Mouse (Mus musculus) kidney, adult 2 months (tissue): Measurements from ENCODE around the gene M1ap. TPM values are rescaled to one million over a fixed set of nuclear protein-coding genes. Genes with fewer than 3 reads are reported as not detected.

Experiments used
- DNase-seq: peaks from one replicate; pipeline ENCODE4 v3.0.0; 2021
- H3K27ac ChIP-seq: fragments of 200-500 bp; 2 replicates; pipeline ENCODE4 v1.5.1; 2012; ENCODE audit warnings: low read depth, low read length, control low read depth, inconsistent platforms; ENCODE audit not compliant: insufficient read depth
- H3K27me3 ChIP-seq: fragments of 200-500 bp; replicated peaks from 2 replicates; pipeline ENCODE4 v1.6.1; 2012; ENCODE audit warnings: mild to moderate bottlenecking, moderate library complexity, low read length, inconsistent platforms; ENCODE audit not compliant: control insufficient read depth, insufficient read depth
- H3K36me3 ChIP-seq: fragments of 200-500 bp; 2 replicates; pipeline ENCODE4 v1.6.1; 2012; ENCODE audit warnings: mild to moderate bottlenecking, moderate library complexity, low read length, inconsistent platforms; ENCODE audit not compliant: control insufficient read depth, insufficient read depth
- H3K4me1 ChIP-seq: fragments of 200-500 bp; 2 replicates; pipeline ENCODE4 v1.6.1; 2011; ENCODE audit warnings: low read length; ENCODE audit not compliant: control insufficient read depth, insufficient read depth
- H3K4me3 ChIP-seq: fragments of 200-500 bp; 2 replicates; pipeline ENCODE4 v1.5.1; 2011; ENCODE audit warnings: mild to moderate bottlenecking, low read depth, low read length, control low read depth; ENCODE audit not compliant: insufficient read depth
- CTCF ChIP-seq: fragments of 200-500 bp; conservative IDR thresholded peaks from 2 replicates; pipeline ENCODE4 v1.5.1; 2011; ENCODE audit warnings: low read depth, mild to moderate bottlenecking, control low read depth, low read length, moderate library complexity, mixed read lengths; ENCODE audit not compliant: insufficient read depth, insufficient read length
- POLR2A ChIP-seq: fragments of 200-500 bp; IDR thresholded peaks from one replicate; pipeline ENCODE4 v1.6.1; 2011; ENCODE audit warnings: low read depth, low read length, control low read depth
- WGBS: fragments of 180-500 bp; shearing (Covaris S2); methylation state at CpG from one replicate; pipeline ENCODE4 v1.1.7; 2018; 5-methylcytosine and 5-hydroxymethylcytosine counted together
- polyA plus RNA-seq: library from polyadenylated mRNA; depleted of rRNA; stranded (reverse); fragments of >200 nt; gene quantifications from 2 replicates; pipeline ENCODE4 v1.2.3, GENCODE M21; 2012

The M1ap gene
- polyA plus RNA-seq, 1 experiment, result 0.16 TPM

- WGBS, result 82% methylated on average over 8 of the region's 8 CpGs
- Histone ChIP-seq H3K27me3 (no peaks in the 10 kb centered on the region), H3K27ac (no peak overlapping the region), H3K36me3 (no peaks in the 10 kb centered on the region), H3K4me3 (no peak overlapping the region), H3K4me1 (no peaks in the 10 kb centered on the region)
- TF ChIP-seq POLR2A (no peak), CTCF (no peak)
- no peak for DNase-seq
Measured at GRCm38 (mm10) chr6:83027293-83027692, 80.6 kb downstream of the M1ap start.

GRCm38 (mm10) chr6:83027706-83028105, 81.0 kb downstream of the M1ap start:
- WGBS, result 53% methylated on average over 7 of the region's 9 CpGs

GRCm38 (mm10) chr6:83029777-83030176, 83.1 kb downstream of the M1ap start:
- Histone ChIP-seq H3K4me1 (no peaks in the 10 kb centered on the region), H3K27ac (no peak overlapping the region), H3K36me3 (no peaks in the 10 kb centered on the region), H3K4me3 (no peak overlapping the region), H3K27me3 (no peaks in the 10 kb centered on the region)
- TF ChIP-seq CTCF, result no peak
- no peak for TF ChIP-seq POLR2A
- 68% methylated on average over 10 of the region's 10 CpGs for WGBS
- no peak for DNase-seq

More at GRCm38 (mm10) chr6:83027706-83028105, 81.0 kb downstream of the M1ap start:
- no peak overlapping the region for H3K27ac ChIP-seq
- TF ChIP-seq CTCF, result no peak
- no peak for TF ChIP-seq POLR2A
- no peaks in the 10 kb centered on the region for H3K27me3 ChIP-seq
- no peak for DNase-seq
- H3K4me3 ChIP-seq, result no peak overlapping the region
- no peaks in the 10 kb centered on the region for H3K36me3 ChIP-seq
- H3K4me1 ChIP-seq, result no peaks in the 10 kb centered on the region

- WGBS, result 88% methylated on average over 7 of the region's 7 CpGs
- Histone ChIP-seq H3K27me3 (no peaks in the 10 kb centered on the region), H3K36me3 (no peaks in the 10 kb centered on the region), H3K4me3 (no peak overlapping the region), H3K27ac (no peak overlapping the region), H3K4me1 (no peaks in the 10 kb centered on the region)
- no peak for DNase-seq
- TF ChIP-seq CTCF, result no peak
- TF ChIP-seq POLR2A, result no peak
Measured at GRCm38 (mm10) chr6:83031111-83031510, 84.4 kb downstream of the M1ap start.

GRCm38 (mm10) chr6:83031921-83032590, 85.4 kb downstream of the M1ap start:
- Histone ChIP-seq H3K4me3 (no peak overlapping the region), H3K27me3 (no peaks in the 10 kb centered on the region), H3K4me1 (no peaks in the 10 kb centered on the region), H3K36me3 (no peaks in the 10 kb centered on the region), H3K27ac (no peak overlapping the region)
- TF ChIP-seq CTCF (no peak), POLR2A (no peak)
- DNase-seq, result no peak
- WGBS, result 75% methylated on average over 18 of the region's 18 CpGs

- under 1% methylated on average over 31 of the region's 31 CpGs for WGBS
- H3K4me1 ChIP-seq, result no peaks in the 10 kb centered on the region
- H3K27ac ChIP-seq, result no peak overlapping the region
- peak overlapping the region; percentile 66 for H3K4me3 ChIP-seq
- DNase-seq, result peak; percentile 29
- no peaks in the 10 kb centered on the region for H3K27me3 ChIP-seq
- no peaks in the 10 kb centered on the region for H3K36me3 ChIP-seq
- no peak for TF ChIP-seq POLR2A
- TF ChIP-seq CTCF, result no peak
Measured at GRCm38 (mm10) chr6:83032769-83033191, 86.1 kb downstream of the M1ap start.

GRCm38 (mm10) chr6:83033249-83034185, 86.8 kb downstream of the M1ap start, which contains the start of the genes Dok1 and Loxl3:
Dok1 (minus strand) TSS chr6:83033471.
Loxl3 (plus strand) TSS chr6:83034173.
- TF ChIP-seq CTCF, result no peak
- no peak for TF ChIP-seq POLR2A
- DNase-seq, result peak; percentile 71
- 1% methylated on average over 51 of the region's 51 CpGs for WGBS

More at GRCm38 (mm10) chr6:83033249-83034185, 86.8 kb downstream of the M1ap start, which contains the start of the genes Dok1 and Loxl3:
- Histone ChIP-seq H3K36me3 (no peaks in the 10 kb centered on the region), H3K4me3 (peak within 1 kb of the TSS; percentile 66), H3K4me1 (peaks cover 2% of the 10 kb centered on the region; the same call in 1 of the 2 replicates), H3K27ac (peak within 1 kb of the TSS; percentile 68), H3K27me3 (no peaks in the 10 kb centered on the region)
